In genomic region chr11:3860361-3860760, GRCm38 (mm10) we compare ENCODE assay signal across 24 mouse cellular contexts. TPM values are rescaled to one million over a fixed set of nuclear protein-coding genes. Genes with fewer than 3 reads are reported as not detected.
"Had no signal": no experiment of that assay in that cellular context is flagged by ENCODE, and none has a peak within 500 bp of the region (broad histone marks: within the 10 kb centered on the region; RNA-seq: fewer than 3 reads in every experiment).

No protein-coding gene starts in this region.

- H3K9me3 ChIP-seq: limb, embryonic 12.5 days; limb, embryonic 15.5 days; liver, embryonic 13.5 days; neural tube, embryonic 12.5 days; neural tube, embryonic 15.5 days; stomach, embryonic 15.5 days had no signal

- H3K4me2 ChIP-seq: limb, embryonic 12.5 days; limb, embryonic 15.5 days; liver, embryonic 13.5 days; midbrain, embryonic 11.5 days; neural tube, embryonic 12.5 days; neural tube, embryonic 15.5 days; stomach, embryonic 15.5 days had no signal

- DNase-seq: kidney, adult 11 months; kidney, postnatal 14 days; kidney, postnatal 4 days; layer of hippocampus, adult 9-11 months; layer of hippocampus, postnatal 36 days; left cerebral cortex, postnatal 4 days; liver, embryonic 13.5 days; lung, adult 2 months; lung, postnatal 14 days; lung, postnatal 4 days; midbrain, embryonic 14.5 days; right cerebral cortex, postnatal 25 days; spleen, adult 18-20 months; thymus, postnatal 36 days had no signal

- H3K36me3 ChIP-seq: limb, embryonic 12.5 days; limb, embryonic 15.5 days; liver, embryonic 13.5 days; neural tube, embryonic 12.5 days; neural tube, embryonic 15.5 days; stomach, embryonic 15.5 days had no signal

- H3K9ac ChIP-seq: limb, embryonic 12.5 days; limb, embryonic 15.5 days; liver, embryonic 13.5 days; neural tube, embryonic 12.5 days; neural tube, embryonic 15.5 days; stomach, embryonic 15.5 days had no signal

- H3K27ac ChIP-seq: left cerebral cortex, adult 2 months; limb, embryonic 12.5 days; limb, embryonic 15.5 days; liver, embryonic 13.5 days; neural tube, embryonic 12.5 days; neural tube, embryonic 15.5 days; stomach, embryonic 15.5 days had no signal

- H3K4me3 ChIP-seq: left cerebral cortex, adult 2 months; limb, embryonic 12.5 days; limb, embryonic 15.5 days; liver, embryonic 13.5 days; neural tube, embryonic 12.5 days; neural tube, embryonic 15.5 days; stomach, embryonic 15.5 days had no signal

RNA-seq across cellular contexts. Expression of gene Osbp2, which starts 3.3 kb away (rescaled TPM):
- total RNA-seq: megakaryocyte progenitor cell, adult 5-6 weeks; megakaryocyte-erythroid progenitor cell, adult 5-6 weeks had no signal

RNA-seq across cellular contexts. Expression of gene 4921536K21Rik, which starts 34.5 kb away (rescaled TPM):
- total RNA-seq: megakaryocyte progenitor cell, adult 5-6 weeks had no signal
- polyA plus RNA-seq: liver, embryonic 13.5 days; liver, embryonic 16.5 days; midbrain, embryonic 14.5 days had no signal

RNA-seq across cellular contexts. Expression of gene Dusp18, which starts 34.7 kb away (rescaled TPM):
- total RNA-seq: megakaryocyte-erythroid progenitor cell, adult 5-6 weeks had no signal
